Mouse (Mus musculus) midbrain, postnatal 0 days (tissue): ENCODE data around the gene Ppm1d. TPM values are rescaled to one million over a fixed set of nuclear protein-coding genes. Genes with fewer than 3 reads are reported as not detected.

Source experiments
- ATAC-seq: fragments of 200-750 bp; cut with Nextera tagmentation; 2 replicates; pipeline ENCODE4 v1.8.0; 2017; ENCODE audit warnings: moderate number of reproducible peaks, mild to moderate bottlenecking, moderate TSS enrichment, moderate library complexity; ENCODE audit not compliant: low FRiP score
- DNase-seq: peaks from one replicate; pipeline ENCODE4 v3.0.0-alpha.2; 2015; ENCODE audit warnings: low spot score
- H3K27ac ChIP-seq: fragments of 300-500 bp; sonication (generic); 2 replicates; pipeline ENCODE4 v1.5.1; 2014; ENCODE audit warnings: low read depth, mild to moderate bottlenecking, low read length, mixed read lengths
- H3K27me3 ChIP-seq: fragments of 300-500 bp; sonication (generic); 2 replicates; pipeline ENCODE4 v1.6.1; 2014; ENCODE audit warnings: low read length, control low read depth, mixed read lengths; ENCODE audit not compliant: insufficient read depth
- H3K36me3 ChIP-seq: fragments of 300-500 bp; sonication (generic); 2 replicates; pipeline ENCODE4 v1.6.1; 2014; ENCODE audit warnings: low read length, control low read depth, mixed read lengths; ENCODE audit not compliant: insufficient read depth
- H3K4me1 ChIP-seq: fragments of 300-500 bp; sonication (generic); 2 replicates; pipeline ENCODE4 v1.6.1; 2014; ENCODE audit warnings: mild to moderate bottlenecking, control low read depth, antibody characterized with exemption, low read length, mixed read lengths; ENCODE audit not compliant: insufficient read depth
- H3K4me2 ChIP-seq: fragments of 300-500 bp; sonication (generic); 2 replicates; pipeline ENCODE4 v1.6.1; 2014; ENCODE audit warnings: low read depth, mild to moderate bottlenecking, low read length, mixed read lengths; ENCODE audit not compliant: poor library complexity, severe bottlenecking
- H3K4me3 ChIP-seq: fragments of 300-500 bp; sonication (generic); 2 replicates; pipeline ENCODE4 v1.5.1; 2014; ENCODE audit warnings: low read depth, mild to moderate bottlenecking, low read length, moderate library complexity
- H3K9ac ChIP-seq: fragments of 300-500 bp; sonication (generic); replicated peaks from 2 replicates; pipeline ENCODE4 v1.6.1; 2014; ENCODE audit warnings: mild to moderate bottlenecking, low read length, moderate library complexity, mixed read lengths; ENCODE audit not compliant: poor library complexity, severe bottlenecking
- H3K9me3 ChIP-seq: fragments of 300-500 bp; sonication (generic); 2 replicates; pipeline ENCODE4 v1.6.1; 2016; ENCODE audit warnings: low read length, control low read depth
- CTCF ChIP-seq: IDR thresholded peaks from 2 replicates; pipeline ENCODE4 v1.5.1; 2016; ENCODE audit warnings: antibody characterized with exemption, mild to moderate bottlenecking
- WGBS: fragments of 180-500 bp; shearing (Covaris S2); extraction: QIAGEN DNeasy Blood & Tissue Kit; methylation state at CpG from one replicate; pipeline ENCODE4 v1.1.7; 2014; 5-methylcytosine and 5-hydroxymethylcytosine counted together
- polyA plus RNA-seq: library from polyadenylated mRNA; unstranded; fragments of >200 nt; fragmentation: Nextera tagmentation; extraction: Ambion mirVana; gene quantifications from 2 replicates; pipeline ENCODE4 v1.2.1, GENCODE M21; 2015
- total RNA-seq: library from RNA; depleted of rRNA; stranded (reverse); fragments of >200 nt; gene quantifications from 2 replicates; pipeline ENCODE4 v1.2.3, GENCODE M21; 2014

Gene Ppm1d
- total and polyA plus RNA-seq, 2 experiments from 2014 or later = 12.6 to 17.3 TPM

GRCm38 (mm10) chr11:85339173-85339831 lies 28.3 kb downstream of the Ppm1d start:
- no peak for TF ChIP-seq CTCF
- Histone ChIP-seq H3K4me2 (no peak overlapping the region), H3K4me3 (no peak overlapping the region), H3K4me1 (no peaks in the 10 kb centered on the region), H3K9ac (no peak overlapping the region), H3K27me3 (no peaks in the 10 kb centered on the region), H3K36me3 (0 out of 2 replicates have a peak, but pooled peaks cover 9% of the 10 kb centered on the region), H3K27ac (no peak overlapping the region), H3K9me3 (no peaks in the 10 kb centered on the region)
- no peak for ATAC-seq
- 98% methylated on average over 6 of the region's 6 CpGs for WGBS
- DNase-seq = no peak

- WGBS = 93% methylated on average over 7 of the region's 7 CpGs
- no peak for TF ChIP-seq CTCF
- 0 out of 2 replicates have a peak, but pooled peaks cover 6% of the 10 kb centered on the region for H3K36me3 ChIP-seq
These were observed 29.1 kb downstream of the Ppm1d start for GRCm38 (mm10) chr11:85340070-85340616.

GRCm38 (mm10) chr11:85352539-85353380 lies 41.7 kb downstream of the Ppm1d start, which contains the start of gene Bcas3:
TSS of gene Bcas3 (plus strand) at chr11:85353167.
- ATAC-seq (peak; percentile 100), DNase-seq (peak; percentile 99)
- Histone ChIP-seq H3K9me3 (no peaks in the 10 kb centered on the region), H3K4me2 (peak within 1 kb of the TSS; percentile 83), H3K4me1 (peaks cover 4% of the 10 kb centered on the region; the same call in 1 of the 2 replicates), H3K27ac (peak within 1 kb of the TSS; percentile 55), H3K9ac (peak within 1 kb of the TSS; percentile 75), H3K4me3 (peak within 1 kb of the TSS; percentile 68), H3K27me3 (no peaks in the 10 kb centered on the region), H3K36me3 (no peaks in the 10 kb centered on the region)
- TF ChIP-seq CTCF = no peak
- under 1% methylated on average over 47 of the region's 47 CpGs for WGBS

More at GRCm38 (mm10) chr11:85340070-85340616, 29.1 kb downstream of the Ppm1d start:
- ATAC-seq (no peak), DNase-seq (no peak)
- Histone ChIP-seq H3K27me3 (no peaks in the 10 kb centered on the region), H3K27ac (no peak overlapping the region), H3K9me3 (no peaks in the 10 kb centered on the region), H3K4me2 (no peak overlapping the region), H3K4me1 (no peaks in the 10 kb centered on the region), H3K4me3 (no peak overlapping the region), H3K9ac (no peak overlapping the region)

- Histone ChIP-seq H3K9ac (no peak overlapping the region), H3K4me2 (peak overlapping the region; percentile 83), H3K4me1 (peaks cover 4% of the 10 kb centered on the region; the same call in 1 of the 2 replicates), H3K27ac (no peak overlapping the region), H3K27me3 (no peaks in the 10 kb centered on the region), H3K9me3 (no peaks in the 10 kb centered on the region), H3K36me3 (peaks cover 2% of the 10 kb centered on the region; the same call in 1 of the 2 replicates), H3K4me3 (peak overlapping the region; percentile 68)
- ATAC-seq = no peak
- no peak for DNase-seq
- WGBS = 73% methylated on average over 4 of the region's 4 CpGs
- TF ChIP-seq CTCF = no peak
These were observed 42.8 kb downstream of the Ppm1d start for GRCm38 (mm10) chr11:85353819-85354218.

GRCm38 (mm10) chr11:85359641-85360040 lies 48.6 kb downstream of the Ppm1d start:
- no peak overlapping the region for H3K4me3 ChIP-seq
- TF ChIP-seq CTCF = no peak
- DNase-seq (no peak), ATAC-seq (no peak)
- H3K4me1 ChIP-seq = no peaks in the 10 kb centered on the region
- 95% methylated on average over 6 of the region's 6 CpGs for WGBS
- no peaks in the 10 kb centered on the region for H3K27me3 ChIP-seq
- no peak overlapping the region for H3K9ac ChIP-seq
- H3K27ac ChIP-seq = no peak overlapping the region
- peaks cover 15% of the 10 kb centered on the region; the same call in 1 of the 2 replicates for H3K36me3 ChIP-seq
- H3K4me2 ChIP-seq = no peak overlapping the region
- H3K9me3 ChIP-seq = no peaks in the 10 kb centered on the region
